Mouse (Mus musculus) kidney, postnatal 14 days (tissue): ENCODE measurements around the gene A830005F24Rik.
"Not testable (repeated sequence)": the region's sequence is repeated elsewhere in the genome, so short reads cannot be mapped to it uniquely, and the experiment has no call there.

Experiments used
- DNase-seq: peaks from one replicate; pipeline ENCODE4 v3.0.0; 2022; ENCODE audit warnings: mixed read lengths

The A830005F24Rik gene

DNA sequence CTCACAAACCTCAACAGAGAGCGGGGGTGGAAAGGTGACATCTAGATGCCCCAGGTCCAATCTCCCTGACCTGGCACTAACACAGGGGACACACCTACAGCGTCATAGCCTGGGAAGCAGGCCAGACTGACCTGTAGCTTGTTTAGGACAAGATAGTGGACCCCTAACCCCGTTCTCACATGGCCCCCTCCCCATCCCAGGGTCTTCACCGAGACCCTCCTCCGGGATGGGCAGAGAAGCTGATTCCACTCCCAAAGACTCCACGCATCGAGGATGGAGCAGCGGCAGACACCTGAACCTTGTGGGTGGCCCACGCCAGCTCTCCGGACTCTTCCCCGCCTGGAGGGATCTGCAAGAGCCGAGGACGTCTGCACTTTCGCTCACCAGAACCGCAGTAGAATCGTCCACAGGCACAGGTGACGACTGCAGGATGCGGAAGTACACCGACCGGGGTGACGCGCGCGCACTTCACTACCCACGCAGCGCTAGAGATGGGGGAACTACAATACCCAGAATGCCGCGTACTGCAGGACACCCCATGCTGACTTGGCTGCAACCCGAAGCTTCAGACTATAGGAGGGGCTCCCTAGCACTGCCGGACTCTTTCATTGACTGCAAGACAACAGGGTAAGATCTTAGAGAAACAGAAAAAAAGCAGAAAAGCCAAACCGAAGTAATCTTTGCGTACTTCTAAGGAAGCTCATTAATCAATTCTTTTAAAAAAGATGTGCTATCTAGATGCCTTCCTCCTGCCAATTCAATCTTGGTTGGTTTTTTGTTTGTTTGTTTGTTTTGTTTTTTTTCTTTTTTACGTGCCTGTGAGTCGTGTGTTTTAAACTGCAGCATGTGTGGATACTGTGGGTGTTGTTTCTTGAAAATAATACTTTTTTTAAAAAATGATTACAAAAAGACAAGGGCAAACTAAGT is at the start of gene A830005F24Rik, which contains the start of gene Zfp169:
Gene A830005F24Rik (plus strand): TSS at position 568 of the 927 bp plus-strand sequence.
Gene Zfp169 (minus strand): TSS at position 449 of the 927 bp plus-strand sequence.
- peak; percentile 91 for DNase-seq

GRCm38 (mm10) chr13:48464170-48464569 is 49.2 kb upstream of the A830005F24Rik start:
- peak; percentile 78 for DNase-seq

GRCm38 (mm10) chr13:48466186-48466585 is 47.2 kb upstream of the A830005F24Rik start:
- no peak for DNase-seq

GRCm38 (mm10) chr13:48468656-48469180 is 44.7 kb upstream of the A830005F24Rik start:
- no peak for DNase-seq

GRCm38 (mm10) chr13:48483606-48484005 is 29.8 kb upstream of the A830005F24Rik start:
- DNase-seq = no peak

DNA sequence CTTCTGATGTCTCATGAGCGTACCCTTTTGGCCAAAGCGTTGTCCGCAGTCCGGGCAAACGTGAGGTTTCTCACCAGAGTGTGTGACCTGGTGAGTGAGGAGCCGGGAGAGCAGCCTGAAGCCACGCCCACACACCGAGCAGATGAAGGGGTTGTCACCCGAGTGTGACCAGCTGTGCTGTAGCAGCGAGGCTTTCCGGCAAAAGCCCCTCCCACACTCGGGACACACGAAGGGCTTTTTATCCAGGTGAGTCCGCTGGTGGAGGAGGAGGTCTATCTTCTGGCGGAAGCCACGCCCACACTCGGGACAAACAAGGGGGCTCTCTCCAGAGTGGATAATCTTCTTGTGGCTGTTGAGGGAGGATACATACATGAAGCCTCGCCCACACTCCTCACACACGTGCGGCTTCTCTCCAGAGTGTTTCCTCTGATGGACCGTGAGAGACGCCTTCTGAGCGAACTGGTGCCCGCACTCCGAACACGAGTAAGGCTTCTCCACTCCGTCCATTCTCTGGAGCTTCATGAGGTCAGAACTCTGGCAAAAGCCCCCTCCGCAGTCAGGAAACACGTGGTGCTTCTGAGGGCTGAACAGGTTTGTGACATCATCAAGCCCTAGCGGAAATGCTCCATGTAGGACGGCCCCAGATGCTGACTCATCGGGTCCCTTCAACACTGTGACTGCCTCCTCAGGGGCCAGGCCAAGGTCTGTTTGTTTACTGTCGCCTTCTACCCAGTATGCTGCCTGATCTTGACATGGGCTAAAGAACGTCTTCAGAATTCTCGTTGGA is 22.8 kb upstream of the A830005F24Rik start:
- no peak for DNase-seq

DNA sequence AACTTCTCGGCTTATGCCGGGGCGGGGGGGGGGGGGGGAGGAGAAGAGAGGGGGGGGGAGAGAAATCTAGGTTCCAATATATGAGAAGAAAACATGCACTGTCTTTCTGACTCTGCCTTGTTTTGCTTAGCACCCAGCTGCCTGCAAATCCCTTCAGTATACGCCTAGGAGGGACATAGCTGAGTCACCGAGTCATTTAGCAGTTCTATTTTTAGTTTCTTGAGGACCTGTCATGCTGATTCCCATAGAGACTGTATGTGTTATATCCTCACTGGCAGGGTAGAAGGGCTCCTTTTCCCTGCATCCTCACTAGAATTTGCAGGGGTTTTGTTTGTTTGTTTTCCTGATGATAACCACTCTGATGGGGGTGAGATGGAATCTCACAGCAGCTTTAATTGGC is 20.2 kb upstream of the A830005F24Rik start:
- DNase-seq = no peak

- peak; percentile 47 for DNase-seq
Observed at GRCm38 (mm10) chr13:48497693-48498221, 15.6 kb upstream of the A830005F24Rik start.

DNA sequence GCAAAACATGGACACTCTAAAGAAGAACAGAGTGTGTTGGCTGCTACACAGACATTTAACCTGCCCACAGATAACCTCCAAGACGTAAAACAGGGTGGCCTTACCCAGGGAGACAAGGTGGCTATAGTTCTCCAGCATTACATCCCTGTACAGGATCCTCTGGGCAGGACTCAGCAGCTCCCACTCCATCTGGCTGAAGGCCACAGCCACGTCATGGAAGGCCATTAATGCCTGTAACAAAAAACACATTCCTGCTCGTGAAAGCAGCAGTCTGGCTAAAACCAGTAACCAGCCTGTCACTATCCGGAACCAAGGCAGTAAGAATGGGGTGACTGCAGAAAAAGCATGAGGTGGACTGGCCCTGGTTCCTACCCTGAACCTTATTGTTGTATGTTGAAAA is 14.7 kb upstream of the A830005F24Rik start:
- DNase-seq = peak; percentile 82

- no peak for DNase-seq
Observed at GRCm38 (mm10) chr13:48502422-48502821, 10.9 kb upstream of the A830005F24Rik start.

GRCm38 (mm10) chr13:48508661-48509060 is 4.7 kb upstream of the A830005F24Rik start:
- no peak for DNase-seq

GRCm38 (mm10) chr13:48515861-48516260 is 2.5 kb downstream of the A830005F24Rik start:
- DNase-seq = no peak

DNA sequence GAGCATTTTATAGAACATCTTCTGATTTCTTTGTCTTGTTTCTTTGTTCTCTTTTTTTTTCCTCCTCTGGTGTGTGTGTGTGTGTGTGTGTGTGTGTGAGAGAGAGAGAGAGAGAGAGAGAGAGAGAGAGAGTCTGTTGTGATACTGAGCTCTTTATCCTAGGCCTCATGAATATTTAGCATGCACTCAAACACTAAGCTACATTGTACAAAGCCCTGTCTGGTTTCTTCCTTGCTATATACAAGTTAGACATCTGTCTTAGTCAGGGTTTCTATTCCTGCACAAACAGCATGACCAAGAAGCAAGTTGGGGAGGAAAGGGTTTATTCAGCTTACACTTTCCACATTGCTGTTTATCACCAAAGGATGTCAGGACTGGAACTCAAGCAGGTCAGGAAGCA is 5.8 kb downstream of the A830005F24Rik start:
- DNase-seq = not testable (repeated sequence)

- no peak for DNase-seq
Observed at GRCm38 (mm10) chr13:48525745-48526144, 12.4 kb downstream of the A830005F24Rik start.

DNA sequence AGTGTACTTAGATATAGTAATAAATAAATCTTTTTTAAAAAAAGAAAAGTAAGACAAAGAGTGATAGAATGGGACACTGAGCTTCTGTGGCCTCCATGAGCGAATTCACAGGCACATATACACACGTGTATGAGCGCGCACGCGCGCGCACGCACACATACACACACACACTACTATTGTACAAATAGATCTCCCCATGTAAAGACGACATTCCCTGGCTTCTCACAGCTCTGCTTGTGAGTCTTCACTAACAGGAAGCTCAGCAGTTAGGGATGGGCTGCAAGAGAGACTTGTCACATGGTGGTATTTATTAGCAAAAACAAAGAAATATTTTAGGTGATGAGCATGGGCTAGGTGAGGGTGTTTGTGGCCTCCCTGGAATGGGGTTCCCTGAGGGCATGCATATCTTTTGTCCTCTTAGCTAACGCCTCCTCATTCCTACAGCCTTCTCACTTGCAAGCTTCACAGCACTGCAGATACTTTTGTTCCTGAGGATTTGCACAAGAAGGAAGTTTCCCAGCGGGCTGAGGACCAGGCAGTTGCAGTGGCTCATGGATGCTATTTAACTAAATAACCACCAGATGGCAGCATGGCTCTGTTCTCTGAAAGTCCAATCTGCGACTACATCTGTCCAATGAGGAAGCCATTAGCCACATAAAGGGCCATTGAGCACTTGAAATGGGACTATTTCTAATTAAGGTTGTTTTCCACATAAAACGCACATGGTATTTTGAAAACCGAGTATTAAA is 14.9 kb downstream of the A830005F24Rik start:
- peak; percentile 84 for DNase-seq

- DNase-seq = no peak
Observed at GRCm38 (mm10) chr13:48529028-48529427, 15.7 kb downstream of the A830005F24Rik start.

GRCm38 (mm10) chr13:48530685-48531084 is 17.3 kb downstream of the A830005F24Rik start:
- peak; percentile 51 for DNase-seq

- no peak for DNase-seq
Observed at GRCm38 (mm10) chr13:48531448-48531847, 18.1 kb downstream of the A830005F24Rik start.

DNA sequence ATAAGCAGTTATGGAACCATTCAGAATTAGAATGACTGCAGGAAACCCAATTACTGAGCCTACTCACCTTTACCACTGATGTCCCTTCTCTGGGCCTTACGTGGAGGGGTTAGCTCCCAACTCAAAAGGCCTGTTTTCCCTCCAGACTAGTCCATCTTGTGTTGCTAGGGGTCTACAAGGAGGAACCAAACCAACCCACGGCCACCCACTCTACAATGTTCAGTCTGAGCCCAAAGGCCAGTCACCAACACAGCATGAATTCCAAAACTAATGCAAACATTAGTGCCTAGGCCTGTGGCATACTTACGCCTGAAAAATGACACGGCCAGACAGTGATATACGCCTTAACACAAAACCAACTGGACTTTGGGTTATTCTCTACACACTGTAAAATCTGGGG is 20.1 kb downstream of the A830005F24Rik start:
- no peak for DNase-seq

GRCm38 (mm10) chr13:48540488-48540887 is 27.1 kb downstream of the A830005F24Rik start:
- DNase-seq = no peak

- DNase-seq = no peak
Observed at GRCm38 (mm10) chr13:48544391-48544790, 31.0 kb downstream of the A830005F24Rik start.

DNA sequence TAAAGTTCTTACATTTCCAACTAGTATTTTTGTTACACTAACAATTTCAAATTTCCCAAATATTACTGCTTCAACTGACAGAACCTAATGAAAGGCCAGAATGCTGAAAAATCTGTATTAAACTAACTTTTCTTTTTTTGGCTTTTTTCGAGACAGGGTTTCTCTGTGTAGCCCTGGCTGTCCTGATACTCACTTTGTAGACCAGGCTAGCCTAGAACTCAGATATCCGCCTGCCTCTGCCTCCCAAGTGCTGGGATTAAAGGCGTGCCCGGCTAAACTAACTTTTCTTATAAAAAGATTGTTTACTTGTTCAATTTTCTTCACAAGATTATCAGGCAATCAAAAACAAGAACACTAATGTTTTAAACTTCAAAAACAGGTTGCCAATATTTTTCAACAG is 31.5 kb downstream of the A830005F24Rik start:
- no peak for DNase-seq
